Mouse (Mus musculus) bone marrow macrophage, adult 2 months (primary cell): ENCODE data around the gene Gm27021.

Experiments
- CTCF ChIP-seq: IDR thresholded peaks from 2 replicates; pipeline ENCODE4 v1.5.1; 2012; ENCODE audit warnings: low read depth, mild to moderate bottlenecking, low read length, moderate library complexity
- POLR2A ChIP-seq: IDR thresholded peaks from 2 replicates; pipeline ENCODE4 v1.6.1; 2012; ENCODE audit warnings: mild to moderate bottlenecking, low read depth, low read length, borderline replicate concordance

DNA sequence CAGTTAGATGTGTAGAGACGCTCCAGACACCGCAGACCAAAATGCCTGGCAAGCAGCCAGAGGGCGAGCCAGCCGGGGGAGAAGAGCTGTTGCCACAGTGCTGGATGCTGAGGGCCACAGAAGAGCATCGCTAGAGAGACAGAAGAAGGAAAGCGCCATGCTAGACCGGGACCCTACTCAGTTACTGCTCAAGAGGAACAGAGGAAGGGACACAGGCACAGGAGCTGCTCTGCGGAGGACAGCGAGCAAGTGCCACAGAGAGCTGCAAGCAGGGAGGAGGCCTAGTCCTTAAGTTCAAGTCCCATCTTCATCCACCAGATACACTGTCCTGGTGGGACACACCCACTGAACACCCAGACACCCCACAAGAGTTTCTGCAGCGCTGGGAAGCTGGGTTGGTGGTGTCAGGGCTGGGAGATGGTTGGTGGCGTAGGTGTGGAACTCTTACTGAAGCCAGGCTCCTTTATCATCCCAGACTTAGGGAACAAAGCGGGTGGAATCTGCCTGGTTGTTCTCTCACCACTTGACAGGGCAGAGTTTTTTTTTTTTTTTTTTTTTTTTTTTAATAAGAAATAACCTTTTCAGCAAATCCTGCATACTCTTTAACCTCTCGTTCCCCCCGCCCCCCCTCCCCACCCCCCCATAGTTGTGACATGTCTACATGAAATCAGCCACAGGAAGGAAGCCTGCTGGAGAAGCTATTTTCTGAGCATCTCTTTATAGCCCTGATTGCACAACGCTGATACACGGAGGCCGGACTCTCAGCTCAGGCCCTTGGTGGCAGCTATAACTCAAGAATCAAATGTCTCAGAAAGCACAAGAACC, 29.5 kb upstream of the Gm27021 start:
- no peak for TF ChIP-seq POLR2A
- TF ChIP-seq CTCF, result no peak
